Mouse (Mus musculus): ENCODE data around the gene Lipo2. TPM values are rescaled to one million over a fixed set of nuclear protein-coding genes. Genes with fewer than 3 reads are reported as not detected.
"Not testable (repeated sequence)": the region's sequence is repeated elsewhere in the genome, so short reads cannot be mapped to it uniquely, and the experiment has no call there.

Gene Lipo2
- polyA plus RNA-seq (2015; fragmentation: Nextera tagmentation; extraction: Ambion mirVana): 0.14 and 0.16 TPM in 2 replicates

GRCm38 (mm10) chr19:33751259-33751658, at the start of gene Lipo2:
Gene Lipo2 (minus strand): TSS chr19:33751359.
- H3K27me3 ChIP-seq (replicated peaks; ENCODE audit: insufficient read depth, low read length); H3K9ac ChIP-seq (replicated peaks; ENCODE audit: low read depth); H3K36me3 ChIP-seq (ENCODE audit: insufficient read depth, low read length); H3K9me3 ChIP-seq (ENCODE audit: low read length); ATAC-seq; H3K4me3 ChIP-seq (ENCODE audit: low read depth, low read length); H3K4me1 ChIP-seq (ENCODE audit: insufficient read depth, low read depth, low read length); H3K4me2 ChIP-seq (replicated peaks; ENCODE audit: low read depth, low read length); DNase-seq (ENCODE audit: low spot score); H3K27ac ChIP-seq (ENCODE audit: low read length): not testable (repeated sequence)
- 91% methylated on average over 1 of the region's 1 CpGs for WGBS

- H3K9ac ChIP-seq (replicated peaks; ENCODE audit: low read depth); H3K27ac ChIP-seq (ENCODE audit: low read length); H3K27me3 ChIP-seq (replicated peaks; ENCODE audit: insufficient read depth, low read length); H3K9me3 ChIP-seq (ENCODE audit: low read length); H3K36me3 ChIP-seq (ENCODE audit: insufficient read depth, low read length); DNase-seq (ENCODE audit: low spot score); H3K4me3 ChIP-seq (ENCODE audit: low read depth, low read length); ATAC-seq; H3K4me1 ChIP-seq (ENCODE audit: insufficient read depth, low read depth, low read length); H3K4me2 ChIP-seq (replicated peaks; ENCODE audit: low read depth, low read length): not testable (repeated sequence)
These were observed 36.2 kb upstream of the Lipo2 start, which contains the start of gene Lipo1 for GRCm38 (mm10) chr19:33787359-33787758. Gene Lipo1 (minus strand): TSS chr19:33787459.

- H3K27me3 ChIP-seq (replicated peaks; ENCODE audit: insufficient read depth, low read length): no peaks in the 10 kb centered on the region
- no peak overlapping the region for H3K9ac ChIP-seq (replicated peaks; ENCODE audit: low read depth)
- ATAC-seq (no peak), DNase-seq (ENCODE audit: low spot score) (no peak)
- no peak overlapping the region for H3K4me2 ChIP-seq (replicated peaks; ENCODE audit: low read depth, low read length)
- H3K27ac ChIP-seq (ENCODE audit: low read length): no peak overlapping the region
- H3K9me3 ChIP-seq (ENCODE audit: low read length): no peaks in the 10 kb centered on the region
- H3K4me3 ChIP-seq (ENCODE audit: low read depth, low read length): no peak overlapping the region
- H3K4me1 ChIP-seq (ENCODE audit: insufficient read depth, low read depth, low read length): no peaks in the 10 kb centered on the region
- WGBS: 81% methylated on average over 12 of the region's 12 CpGs
- TF ChIP-seq CTCF (IDR thresholded peaks at IDR 0.05) (no peak), EP300 (IDR thresholded peaks at IDR 0.05) (no peak)
- no peaks in the 10 kb centered on the region for H3K36me3 ChIP-seq (ENCODE audit: insufficient read depth, low read length)
These were observed 35.6 kb upstream of the Lipo2 start for GRCm38 (mm10) chr19:33786576-33787277.

- ATAC-seq: peak; percentile 87
- H3K4me3 ChIP-seq (ENCODE audit: low read depth, low read length); H3K9me3 ChIP-seq (ENCODE audit: low read length); DNase-seq (ENCODE audit: low spot score); H3K4me1 ChIP-seq (ENCODE audit: insufficient read depth, low read depth, low read length); H3K27ac ChIP-seq (ENCODE audit: low read length); H3K27me3 ChIP-seq (replicated peaks; ENCODE audit: insufficient read depth, low read length); H3K9ac ChIP-seq (replicated peaks; ENCODE audit: low read depth); H3K36me3 ChIP-seq (ENCODE audit: insufficient read depth, low read length): not testable (repeated sequence)
- WGBS: 33% methylated on average over 12 of the region's 41 CpGs
- peak within 1 kb of the TSS; percentile 27; the same call in 1 of the 2 replicates for H3K4me2 ChIP-seq (replicated peaks; ENCODE audit: low read depth, low read length)
These were observed 10.3 kb upstream of the Lipo2 start, which contains the start of gene Lipo3 for GRCm38 (mm10) chr19:33761287-33762086. Gene Lipo3 (minus strand): TSS chr19:33761951.

Other genes starting within 250 kb of the Lipo2 start
- not detected in 2 replicates for gene Lipo4, start 233.6 kb downstream of the Lipo2 start, polyA plus RNA-seq (2015; fragmentation: Nextera tagmentation; extraction: Ambion mirVana)
- not detected in 2 replicates for gene Gm8978, start 126.1 kb downstream of the Lipo2 start, polyA plus RNA-seq (2015; fragmentation: Nextera tagmentation; extraction: Ambion mirVana)
- 18.2 and 20.5 TPM in 2 replicates for gene Lipo3, start 10.6 kb upstream of the Lipo2 start, polyA plus RNA-seq (2015; fragmentation: Nextera tagmentation; extraction: Ambion mirVana)
- gene Lipo1, start 36.1 kb upstream of the Lipo2 start, polyA plus RNA-seq (2015; fragmentation: Nextera tagmentation; extraction: Ambion mirVana): not detected in 2 replicates
- not detected in 2 replicates for gene Lipf, start 209.8 kb upstream of the Lipo2 start, polyA plus RNA-seq (2015; fragmentation: Nextera tagmentation; extraction: Ambion mirVana)